Mouse (Mus musculus) adrenal gland, postnatal 14 days (tissue): Measurements from ENCODE around the gene Adgrg6. TPM values are rescaled to one million over a fixed set of nuclear protein-coding genes. Genes with fewer than 3 reads are reported as not detected.

Source experiments
- DNase-seq: peaks from one replicate; pipeline ENCODE4 v3.0.0; 2021; ENCODE audit warnings: mixed read lengths
- long read RNA-seq, 2 experiments: library from polyadenylated mRNA; stranded (forward); transcript quantifications; one replicate each; pipeline ENCODE4 v2.0.0; 2021
- total RNA-seq: library from RNA; stranded (reverse); gene quantifications from 2 replicates; pipeline ENCODE4 v1.2.3, GENCODE M21; 2021

Gene Adgrg6
- total RNA-seq = 2.2 and 2.4 TPM in 2 replicates
- long read RNA-seq, experiment 1, partial matches to known transcripts = 1 of 2 reads
- long read RNA-seq, experiment 1, other reads (novel, unspliced or antisense) = 1 of 2 reads
- long read RNA-seq, experiment 2 = 0 reads

- DNase-seq = peak; percentile 50
These were observed at the start of gene Adgrg6 for GRCm38 (mm10) chr10:14544941-14545717. Adgrg6 (minus strand) TSS chr10:14545659.

- no peak for DNase-seq
These were observed 46.8 kb upstream of the Adgrg6 start for GRCm38 (mm10) chr10:14592215-14592614.

- DNase-seq = no peak
These were observed 45.4 kb upstream of the Adgrg6 start for GRCm38 (mm10) chr10:14590816-14591215.

GRCm38 (mm10) chr10:14589667-14590066, 44.2 kb upstream of the Adgrg6 start:
- no peak for DNase-seq

GRCm38 (mm10) chr10:14583496-14583895, 38.0 kb upstream of the Adgrg6 start:
- DNase-seq = no peak

GRCm38 (mm10) chr10:14574255-14574654, 28.8 kb upstream of the Adgrg6 start:
- no peak for DNase-seq

- DNase-seq = no peak
These were observed 25.7 kb upstream of the Adgrg6 start for GRCm38 (mm10) chr10:14571143-14571542.

- DNase-seq = no peak
These were observed 25.2 kb upstream of the Adgrg6 start for GRCm38 (mm10) chr10:14570616-14571015.

- DNase-seq = no peak
These were observed 672 bp upstream of the Adgrg6 start for GRCm38 (mm10) chr10:14546111-14546551.

- no peak for DNase-seq
These were observed 885 bp downstream of the Adgrg6 start for GRCm38 (mm10) chr10:14544608-14544940.

GRCm38 (mm10) chr10:14543511-14544067, 1.9 kb downstream of the Adgrg6 start:
- no peak for DNase-seq

GRCm38 (mm10) chr10:14537102-14537501, 8.4 kb downstream of the Adgrg6 start:
- no peak for DNase-seq

- DNase-seq = no peak
These were observed 14.4 kb downstream of the Adgrg6 start for GRCm38 (mm10) chr10:14531090-14531489.

GRCm38 (mm10) chr10:14530670-14531069, 14.8 kb downstream of the Adgrg6 start:
- no peak for DNase-seq

- no peak for DNase-seq
These were observed 17.7 kb downstream of the Adgrg6 start for GRCm38 (mm10) chr10:14527765-14528164.

- no peak for DNase-seq
These were observed 22.7 kb downstream of the Adgrg6 start for GRCm38 (mm10) chr10:14522729-14523128.

GRCm38 (mm10) chr10:14520912-14521675, 24.4 kb downstream of the Adgrg6 start:
- DNase-seq = no peak

GRCm38 (mm10) chr10:14517909-14518308, 27.6 kb downstream of the Adgrg6 start:
- DNase-seq = no peak

- no peak for DNase-seq
These were observed 33.4 kb downstream of the Adgrg6 start for GRCm38 (mm10) chr10:14511904-14512663.

- no peak for DNase-seq
These were observed 34.3 kb downstream of the Adgrg6 start for GRCm38 (mm10) chr10:14511157-14511556.

GRCm38 (mm10) chr10:14495658-14496057, 49.8 kb downstream of the Adgrg6 start:
- no peak for DNase-seq

- no peak for DNase-seq
These were observed 50.3 kb downstream of the Adgrg6 start for GRCm38 (mm10) chr10:14495204-14495603.
